Mouse (Mus musculus) kidney, adult 2 months (tissue): Measurements from ENCODE around the gene Chd1.

Experiments
- CTCF ChIP-seq: fragments of 200-500 bp; conservative IDR thresholded peaks from 2 replicates; pipeline ENCODE4 v1.5.1; 2011; ENCODE audit warnings: low read depth, mild to moderate bottlenecking, control low read depth, low read length, moderate library complexity, mixed read lengths; ENCODE audit not compliant: insufficient read depth, insufficient read length
- POLR2A ChIP-seq: fragments of 200-500 bp; IDR thresholded peaks from one replicate; pipeline ENCODE4 v1.6.1; 2011; ENCODE audit warnings: low read depth, low read length, control low read depth

DNA sequence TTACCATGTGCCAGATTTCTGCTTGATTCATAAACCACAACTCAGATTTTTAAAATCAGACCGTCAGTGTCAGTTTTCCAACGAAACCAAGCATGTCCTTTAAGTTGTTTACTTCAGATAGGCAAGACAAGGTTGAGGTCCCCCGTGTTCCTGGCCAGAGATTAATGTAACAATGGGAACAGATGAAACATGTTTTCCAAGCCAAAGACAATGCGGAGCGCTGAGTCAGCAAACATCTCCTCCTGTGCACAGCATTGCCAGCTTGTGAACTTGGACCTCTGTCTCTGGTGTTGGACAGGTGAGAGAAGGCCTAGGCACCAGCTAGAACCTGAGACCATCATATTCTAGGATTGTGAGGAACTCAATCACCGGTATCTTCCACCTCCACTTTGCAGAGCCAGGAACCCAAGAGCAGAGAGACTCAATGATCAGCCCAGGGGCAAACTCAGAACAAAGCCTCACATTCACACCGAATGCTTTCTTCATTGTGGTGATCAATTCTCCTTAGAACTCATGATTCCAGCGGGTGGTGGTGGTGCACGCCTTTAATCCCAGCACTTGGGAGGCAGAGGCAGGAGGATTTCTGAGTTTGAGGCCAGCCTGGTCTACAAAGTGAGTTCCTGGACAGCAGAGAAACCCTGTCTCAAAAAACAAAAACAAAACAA, 24.7 kb upstream of the Chd1 start:
- TF ChIP-seq CTCF (no peak), POLR2A (no peak)
